Mouse (Mus musculus) myocyte (in vitro differentiated cells): Measurements from ENCODE around the gene Amfr. TPM values are rescaled to one million over a fixed set of nuclear protein-coding genes. Genes with fewer than 3 reads are reported as not detected.
A peak's percentile ranks its signal among the peaks of the same experiment; 100 is the strongest.

ENCODE experiments used
- H3K27me3 ChIP-seq: one replicate; pipeline ENCODE4 v1.6.1; 2011; ENCODE audit not compliant: control insufficient read depth, insufficient read depth, insufficient read length
- H3K36me3 ChIP-seq: one replicate; pipeline ENCODE4 v1.6.1; 2011; ENCODE audit not compliant: control insufficient read depth, insufficient read depth
- H3K4me2 ChIP-seq: one replicate; pipeline ENCODE4 v1.6.1; 2011; ENCODE audit warnings: low read depth, control low read depth
- H3K4me3 ChIP-seq: one replicate; pipeline ENCODE4 v1.5.1; 2011; ENCODE audit warnings: mild to moderate bottlenecking, control low read depth, moderate library complexity
- H3K79me2 ChIP-seq: one replicate; pipeline ENCODE4 v1.6.1; 2011; ENCODE audit not compliant: control insufficient read depth, insufficient read depth
- H3ac ChIP-seq: one replicate; pipeline ENCODE4 v1.6.1; 2011; ENCODE audit not compliant: control insufficient read depth, insufficient read length
- CEBPB ChIP-seq: IDR thresholded peaks from 2 replicates; pipeline ENCODE4 v1.6.1; 2011; ENCODE audit warnings: mild to moderate bottlenecking, moderate library complexity; ENCODE audit not compliant: poor library complexity, insufficient read depth, severe bottlenecking
- E2F4 ChIP-seq: IDR thresholded peaks from one replicate; pipeline ENCODE4 v1.6.1; 2011; ENCODE audit warnings: mild to moderate bottlenecking, control low read depth, moderate library complexity; ENCODE audit not compliant: insufficient read depth
- MAX ChIP-seq: IDR thresholded peaks from one replicate; pipeline ENCODE4 v1.6.1; 2011; ENCODE audit warnings: low read depth, mild to moderate bottlenecking, control low read depth
- MYOD1 ChIP-seq, 3 experiments: IDR thresholded peaks; one replicate each; pipeline ENCODE4 v1.6.1; 2011; ENCODE audit warnings: control low read depth in 2 of 3, low read depth in 2 of 3, mild to moderate bottlenecking in 2 of 3, moderate library complexity in 1 of 3; ENCODE audit not compliant: insufficient read length in 2 of 3, control insufficient read depth in 1 of 3
- MYOG ChIP-seq, 3 experiments: IDR thresholded peaks; one replicate each; pipeline ENCODE4 v1.6.1; 2011; ENCODE audit warnings: control low read depth in 2 of 3, low read depth in 2 of 3, mild to moderate bottlenecking in 2 of 3; ENCODE audit not compliant: insufficient read length in 2 of 3, control insufficient read depth in 1 of 3, insufficient read depth in 1 of 3
- POLR2AphosphoS2 ChIP-seq: IDR thresholded peaks from one replicate; pipeline ENCODE4 v1.6.1; 2011; ENCODE audit warnings: low read depth, control low read depth; ENCODE audit not compliant: insufficient read length
- REST ChIP-seq: IDR thresholded peaks from one replicate; pipeline ENCODE4 v1.6.1; 2011; ENCODE audit warnings: mild to moderate bottlenecking, control low read depth, moderate library complexity; ENCODE audit not compliant: insufficient read depth, insufficient read length
- SRF ChIP-seq: IDR thresholded peaks from one replicate; pipeline ENCODE4 v1.6.1; 2011; ENCODE audit warnings: low read depth; ENCODE audit not compliant: control insufficient read depth, insufficient read length
- TCF12 ChIP-seq: IDR thresholded peaks from one replicate; pipeline ENCODE4 v1.6.1; 2011; ENCODE audit warnings: mild to moderate bottlenecking, control low read depth; ENCODE audit not compliant: poor library complexity, insufficient read depth, severe bottlenecking
- TCF3 ChIP-seq: IDR thresholded peaks from one replicate; pipeline ENCODE4 v1.6.1; 2011; ENCODE audit warnings: low read depth, control low read depth; ENCODE audit not compliant: insufficient read length
- USF1 ChIP-seq: IDR thresholded peaks from one replicate; pipeline ENCODE4 v1.6.1; 2011; ENCODE audit warnings: low read depth, mild to moderate bottlenecking, control low read depth, moderate library complexity
- polyA plus RNA-seq: library from polyadenylated mRNA; unstranded; fragments of >200 nt; fragmentation: generic; extraction: Trizol; gene quantifications from one replicate; pipeline ENCODE4 v1.2.1, GENCODE M21; 2012; ENCODE audit warnings: missing spikeins

Amfr gene
- polyA plus RNA-seq, 1 experiment: 111 TPM

- H3K27me3 ChIP-seq: no peaks in the 10 kb centered on the region
- peak overlapping the region; percentile 78 for H3K4me2 ChIP-seq
- H3K36me3 ChIP-seq: no peaks in the 10 kb centered on the region
- TF ChIP-seq TCF12 (no peak), POLR2AphosphoS2 (no peak), USF1 (no peak), MYOD1 (IDR thresholded peaks at IDR 0.05; ENCODE audit: control insufficient read depth in 1 of 3, insufficient read length in 2 of 3, low read depth in 2 of 3) (no peak)
- H3K4me3 ChIP-seq: peak overlapping the region; percentile 71
- H3ac ChIP-seq: no peak overlapping the region
- H3K79me2 ChIP-seq: peaks cover 66% of the 10 kb centered on the region
These were observed 2.4 kb downstream of the Amfr start for GRCm38 (mm10) chr8:94010101-94010705.

GRCm38 (mm10) chr8:94009243-94009845 lies 3.3 kb downstream of the Amfr start:
- Histone ChIP-seq H3K79me2 (peaks cover 74% of the 10 kb centered on the region), H3K4me2 (no peak overlapping the region), H3K4me3 (no peak overlapping the region), H3K36me3 (peaks cover 5% of the 10 kb centered on the region), H3ac (no peak overlapping the region), H3K27me3 (no peaks in the 10 kb centered on the region)
- no peak for TF ChIP-seq MYOD1 (IDR thresholded peaks at IDR 0.05; ENCODE audit: control insufficient read depth in 1 of 3, insufficient read length in 2 of 3, low read depth in 2 of 3)
- TF ChIP-seq TCF12: no peak
- TF ChIP-seq E2F4: no peak
- no peak for TF ChIP-seq TCF3

GRCm38 (mm10) chr8:94004139-94004538 lies 8.5 kb downstream of the Amfr start:
- H3ac ChIP-seq: no peak overlapping the region
- H3K4me3 ChIP-seq: no peak overlapping the region
- TF ChIP-seq TCF12 (no peak), MAX (no peak), MYOD1 (IDR thresholded peaks at IDR 0.05; ENCODE audit: control insufficient read depth in 1 of 3, insufficient read length in 2 of 3, low read depth in 2 of 3) (no peak), MYOG (IDR thresholded peaks at IDR 0.05; ENCODE audit: control insufficient read depth in 1 of 3, insufficient read depth in 1 of 3, insufficient read length in 2 of 3, low read depth in 2 of 3) (no peak)
- H3K27me3 ChIP-seq: no peaks in the 10 kb centered on the region
- peaks cover 21% of the 10 kb centered on the region for H3K36me3 ChIP-seq
- H3K79me2 ChIP-seq: peaks cover 47% of the 10 kb centered on the region
- H3K4me2 ChIP-seq: no peak overlapping the region

- TF ChIP-seq SRF: no peak
- no peak for TF ChIP-seq MYOD1 (IDR thresholded peaks at IDR 0.05; ENCODE audit: control insufficient read depth in 1 of 3, insufficient read length in 2 of 3, low read depth in 2 of 3)
- TF ChIP-seq CEBPB: no peak
- TF ChIP-seq MAX: no peak
- no peak for TF ChIP-seq TCF3
- no peak for TF ChIP-seq TCF12
- TF ChIP-seq USF1: no peak
- TF ChIP-seq POLR2AphosphoS2: no peak
- no peak for TF ChIP-seq REST
- no peak for TF ChIP-seq MYOG (IDR thresholded peaks at IDR 0.05; ENCODE audit: control insufficient read depth in 1 of 3, insufficient read depth in 1 of 3, insufficient read length in 2 of 3, low read depth in 2 of 3)
- Histone ChIP-seq H3K27me3 (no peaks in the 10 kb centered on the region), H3K36me3 (peaks cover 33% of the 10 kb centered on the region), H3ac (no peak overlapping the region), H3K4me2 (no peak overlapping the region), H3K4me3 (no peak overlapping the region), H3K79me2 (no peaks in the 10 kb centered on the region)
These were observed 13.7 kb downstream of the Amfr start for GRCm38 (mm10) chr8:93998961-93999360.

GRCm38 (mm10) chr8:93989739-93990138 lies 22.9 kb downstream of the Amfr start:
- H3K36me3 ChIP-seq: peaks cover 22% of the 10 kb centered on the region
- no peaks in the 10 kb centered on the region for H3K27me3 ChIP-seq
- no peak overlapping the region for H3ac ChIP-seq
- no peaks in the 10 kb centered on the region for H3K79me2 ChIP-seq
- TF ChIP-seq MYOD1 (IDR thresholded peaks at IDR 0.05; ENCODE audit: control insufficient read depth in 1 of 3, insufficient read length in 2 of 3, low read depth in 2 of 3) (no peak), TCF12 (no peak), MAX (no peak), TCF3 (no peak), USF1 (no peak)
- no peak overlapping the region for H3K4me2 ChIP-seq
- H3K4me3 ChIP-seq: no peak overlapping the region
